ENCODE assay signal across 8 mouse cellular contexts in genomic region chr7:81571108-81571940, GRCm38 (mm10). TPM values are rescaled to one million over a fixed set of nuclear protein-coding genes. Genes with fewer than 3 reads are reported as not detected.
DNase-seq lines count a peak whose midpoint lies in the region; ATAC-seq lines count a peak whose summit lies in the region.

TSS of gene Whamm (plus strand) at chr7:81571266.

- H3K27me3 ChIP-seq in hindbrain, embryonic 12.5 days = no peaks in the 10 kb centered on the region

- under 1% methylated on average over 88 of the region's 96 CpGs for WGBS in hindbrain, embryonic 12.5 days

- H3K9ac ChIP-seq in hindbrain, embryonic 12.5 days = peak within 1 kb of the TSS; percentile 89

- no peaks in the 10 kb centered on the region for H3K9me3 ChIP-seq in hindbrain, embryonic 12.5 days (replicated peaks)

- peak within 1 kb of the TSS; percentile 59 for H3K4me2 ChIP-seq in hindbrain, embryonic 12.5 days (replicated peaks)

- ATAC-seq in hindbrain, embryonic 12.5 days (ENCODE audit: low FRiP score) = peak; percentile 100

- H3K4me3 ChIP-seq in hindbrain, embryonic 12.5 days = peak within 1 kb of the TSS; percentile 75

- peaks cover 16% of the 10 kb centered on the region for H3K4me1 ChIP-seq in hindbrain, embryonic 12.5 days

- H3K27ac ChIP-seq in hindbrain, embryonic 12.5 days = peak within 1 kb of the TSS; percentile 97

- peak; percentile 90 for DNase-seq in NIH3T3 (ENCODE audit: low read depth)
- peak; percentile 94 to 96 for DNase-seq in cerebellum, postnatal 10 days
- peak; percentile 89 to 90 for DNase-seq in frontal cortex, postnatal 10 days (ENCODE audit: low spot score in 2 of 2)
- DNase-seq in layer of hippocampus, postnatal 14 days (ENCODE audit: low spot score in 2 of 2) = peak; percentile 84 to 96
- DNase-seq in lung, postnatal 14 days = peak; percentile 91
- peak; percentile 87 for DNase-seq in retina, adult 2 months (ENCODE audit: low read depth, low spot score)
- peak; percentile 88 to 93 for DNase-seq in thymus, postnatal 36 days

- peaks cover 12% of the 10 kb centered on the region for H3K36me3 ChIP-seq in hindbrain, embryonic 12.5 days

RNA-seq across cellular contexts. Expression of gene Whamm, which starts in this region (rescaled TPM):
- 7.8 and 7.9 TPM in 2 replicates for polyA plus RNA-seq in hindbrain, embryonic 12.5 days (2016; fragmentation: Nextera tagmentation; extraction: Ambion mirVana)
- total RNA-seq in layer of hippocampus, postnatal 14 days (2021) = 10 to 100 TPM; 16.0 to 19.7 TPM

Comparison
In these comparisons a context has a peak if more than half of its experiments do, and no peak if none do; other contexts are left out.
1. Peak in every context shown above with its lines: DNase-seq, ATAC-seq, H3K4me3 ChIP-seq and H3K27ac ChIP-seq.